In genomic region chr13:35173522-35173921, GRCm38 (mm10) we compare ENCODE assay signal across 24 mouse cellular contexts.
"Had no signal": no experiment of that assay in that cellular context is flagged by ENCODE, and none has a peak within 500 bp of the region (broad histone marks: within the 10 kb centered on the region; RNA-seq: fewer than 3 reads in every experiment).

No protein-coding gene starts in this region.

- H3K4me1 ChIP-seq: hindbrain, embryonic 13.5 days; hindbrain, embryonic 15.5 days; liver, embryonic 13.5 days had no signal

- ATAC-seq: hindbrain, postnatal 0 days had no signal

- H3K27me3 ChIP-seq: heart, embryonic 13.5 days; heart, embryonic 15.5 days; hindbrain, embryonic 13.5 days; hindbrain, embryonic 15.5 days; limb, embryonic 12.5 days; liver, embryonic 13.5 days had no signal

- H3K27ac ChIP-seq: heart, adult 2 months; heart, embryonic 13.5 days; heart, embryonic 15.5 days; hindbrain, embryonic 13.5 days; hindbrain, embryonic 15.5 days; hindbrain, postnatal 0 days; layer of hippocampus, adult 2 months; left cerebral cortex, adult 2 months; limb, embryonic 12.5 days; liver, embryonic 13.5 days had no signal

- DNase-seq: gastrocnemius, postnatal 14 days; gastrocnemius, postnatal 36 days; heart, adult 11 months; heart, adult 2 months; heart, postnatal 14 days; heart, postnatal 36 days; kidney, adult 18-20 months; kidney, adult 8-10 months; kidney, postnatal 10 days; kidney, postnatal 25 days; kidney, postnatal 4 days; liver; liver, embryonic 13.5 days had no signal

- H3K4me3 ChIP-seq: heart, adult 2 months; heart, embryonic 13.5 days; heart, embryonic 15.5 days; hindbrain, embryonic 13.5 days; hindbrain, embryonic 15.5 days; layer of hippocampus, adult 2 months; left cerebral cortex, adult 2 months; limb, embryonic 10.5 days; limb, embryonic 12.5 days; liver, embryonic 13.5 days had no signal

- H3K9me3 ChIP-seq: heart, embryonic 13.5 days; heart, embryonic 15.5 days; hindbrain, embryonic 13.5 days; hindbrain, embryonic 15.5 days; limb, embryonic 10.5 days; limb, embryonic 12.5 days; liver, embryonic 13.5 days had no signal

- H3K9ac ChIP-seq: heart, embryonic 13.5 days; heart, embryonic 15.5 days; hindbrain, embryonic 13.5 days; hindbrain, embryonic 15.5 days; limb, embryonic 12.5 days; liver, embryonic 13.5 days had no signal

- H3K4me2 ChIP-seq: heart, embryonic 11.5 days; heart, embryonic 13.5 days; heart, embryonic 15.5 days; hindbrain, embryonic 13.5 days; hindbrain, embryonic 15.5 days; limb, embryonic 12.5 days; liver, embryonic 11.5 days; liver, embryonic 13.5 days had no signal

- H3K36me3 ChIP-seq: heart, embryonic 13.5 days; heart, embryonic 15.5 days; hindbrain, embryonic 13.5 days; hindbrain, embryonic 15.5 days; limb, embryonic 10.5 days; limb, embryonic 12.5 days; liver, embryonic 13.5 days had no signal
